Mouse (Mus musculus) embryonic stem cell, embryonic (primary cell): ENCODE measurements at regions not wholly inside any gene's neighbourhood (a gene's known extent, or its start where the extent isn't known, plus 50 kb on each side); places are given as distances from the start of the nearest gene placed in this dataset.

Source experiments
- CTCF ChIA-PET, 4 experiments: fragments of 300-600 bp in 2 of 4; fragments of 350-600 bp in 2 of 4; sonication (Branson Sonifier 250); formaldehyde crosslinking; loops; one replicate each; lab custom pipeline; 2022; ENCODE audit warnings: inconsistent platforms in 2 of 4; lab: Charles Lee
- POLR2A ChIA-PET, 4 experiments: fragments of 300-600 bp in 2 of 4; fragments of 350-600 bp in 2 of 4; sonication (Branson Sonifier 250); formaldehyde crosslinking; loops; one replicate each; lab custom pipeline; 2022; ENCODE audit warnings: antibody characterized with exemption in 4 of 4, inconsistent platforms in 1 of 4; lab: Charles Lee

DNA sequence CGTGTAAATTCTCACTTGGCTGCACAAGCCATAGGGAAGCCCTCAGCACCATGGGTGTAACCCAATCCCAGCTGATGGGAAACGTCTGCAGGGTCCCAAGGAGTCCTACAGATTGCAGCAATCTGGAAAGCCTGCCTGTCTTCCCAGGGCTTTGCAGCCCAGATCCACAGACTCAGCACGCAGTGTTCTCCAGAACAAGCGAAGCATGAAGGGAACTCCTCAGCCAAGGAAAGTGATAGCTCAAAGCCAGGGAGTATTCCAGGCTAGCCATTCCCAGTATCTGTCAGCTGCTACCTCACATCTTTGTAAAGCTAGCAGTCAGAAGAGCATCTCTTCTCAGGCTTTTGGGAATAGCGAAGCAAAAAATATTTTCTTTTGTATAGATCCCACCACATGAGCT lies 368.5 kb downstream of the Tns1 start:
- ChIA-PET POLR2A (interaction anchor here in 1 of 4 experiments (0.6 kb wide), 1 partner anchor 509 kb away, joined by 3 read pairs; no protein-coding TSS in a partner anchor), CTCF (interaction anchor here in 1 of 4 experiments (1.2 kb wide), 1 partner anchor 107 kb away, joined by 3 read pairs; no protein-coding TSS in a partner anchor)

DNA sequence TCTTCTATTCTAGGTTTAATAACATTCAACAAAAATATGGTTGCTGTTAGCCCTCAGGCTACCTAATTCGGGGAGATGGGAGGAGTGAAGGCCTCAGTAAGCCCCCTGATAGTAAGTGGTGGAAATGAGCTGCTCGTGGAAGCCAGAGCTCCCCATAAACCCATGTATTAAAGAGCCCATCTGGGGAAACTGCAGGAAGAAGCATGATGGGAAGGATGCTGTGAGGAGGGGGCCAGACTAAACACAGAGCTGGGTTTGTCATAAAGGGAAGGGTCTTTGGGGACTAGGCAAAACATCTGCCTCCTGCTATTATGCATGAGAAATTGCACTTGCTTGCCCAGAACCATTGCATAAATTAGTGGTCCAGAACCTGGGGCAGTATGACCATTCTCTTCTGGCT lies 369.3 kb downstream of the Tns1 start:
- POLR2A ChIA-PET = no interaction called here

DNA sequence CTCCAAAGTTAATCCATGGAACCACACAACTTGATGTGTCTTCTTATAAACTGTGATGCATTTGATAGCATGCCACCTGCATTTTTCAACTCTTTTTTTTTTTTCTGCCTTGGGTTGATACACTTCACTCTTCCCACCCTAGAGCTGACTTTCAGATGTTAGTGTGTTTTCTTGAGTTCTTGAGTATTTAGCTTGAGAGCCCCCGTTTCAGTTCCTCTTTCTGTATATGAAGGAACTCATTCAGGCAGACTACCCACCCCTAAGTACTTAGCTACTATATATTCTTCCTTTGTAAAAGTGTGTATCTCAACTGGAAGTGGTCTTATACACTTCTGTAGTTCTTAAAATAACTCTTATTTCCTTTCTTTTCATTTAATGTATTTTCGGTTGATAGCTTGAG lies 371.1 kb downstream of the Tns1 start:
- CTCF ChIA-PET = interaction anchor here in 1 of 4 experiments (0.7 kb wide), 1 partner anchor 1145 kb away, joined by 5 read pairs; no protein-coding TSS in a partner anchor

More for the DNA sequence above, 369.3 kb downstream of the Tns1 start:
- CTCF ChIA-PET = no interaction called here

DNA sequence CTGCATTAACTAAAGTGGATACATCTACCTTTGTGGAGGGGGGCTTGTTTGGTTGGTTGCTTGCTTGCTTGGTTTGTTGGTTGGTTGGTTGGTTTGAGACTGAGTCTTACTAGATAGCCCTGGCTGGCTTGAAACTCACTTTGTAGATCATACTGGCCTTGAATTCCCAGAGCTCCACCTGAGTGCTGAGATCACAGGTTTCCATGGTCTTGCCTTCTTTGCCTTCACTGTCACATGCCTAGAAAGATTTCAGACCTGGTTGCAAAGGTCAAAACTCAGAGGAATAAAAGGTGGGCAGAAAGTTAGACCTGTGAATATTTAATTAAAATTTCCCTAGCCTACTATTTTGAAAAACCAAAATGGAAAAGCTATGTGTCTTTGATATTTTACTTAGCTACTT lies 375.5 kb downstream of the Tns1 start:
- CTCF ChIA-PET = no interaction called here
- POLR2A ChIA-PET = no interaction called here

More for the DNA sequence above, 371.1 kb downstream of the Tns1 start:
- POLR2A ChIA-PET = interaction anchor here in 1 of 4 experiments (0.7 kb wide), 1 partner anchor 14 kb away, joined by 4 read pairs; no protein-coding TSS in a partner anchor

DNA sequence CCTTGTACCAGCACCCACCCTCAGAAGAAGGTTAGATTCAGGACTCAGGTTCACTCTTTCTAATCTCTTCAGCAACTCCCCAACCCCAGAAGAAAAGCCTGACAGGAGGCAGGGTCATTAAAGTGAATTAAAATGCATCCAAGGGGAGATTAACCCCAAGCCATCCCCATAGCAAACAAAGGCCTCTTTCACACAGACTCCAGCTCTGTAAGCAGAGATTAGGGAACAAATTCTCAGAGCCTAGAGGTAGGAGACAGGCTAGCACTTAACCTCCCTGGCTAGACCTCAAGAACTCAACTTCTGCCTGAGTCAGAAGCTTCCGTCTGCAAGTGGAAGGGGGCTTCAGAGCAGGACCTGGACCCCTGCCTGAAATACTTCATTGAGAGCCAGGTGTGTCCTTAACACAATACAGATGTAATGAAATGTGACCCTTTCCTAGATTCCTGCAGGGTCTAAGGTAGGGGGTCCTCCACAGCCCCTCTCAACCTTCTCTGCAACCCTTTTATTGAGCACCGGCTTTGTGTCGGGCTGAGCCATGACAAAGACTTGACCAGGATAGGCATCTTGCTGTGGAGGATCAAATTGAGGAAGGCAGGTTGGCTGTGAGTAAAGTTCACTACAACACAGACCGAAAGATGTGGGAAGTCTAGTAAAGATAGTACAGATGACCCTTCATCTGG lies 379.6 kb downstream of the Tns1 start:
- CTCF ChIA-PET = no interaction called here
- POLR2A ChIA-PET = no interaction called here

DNA sequence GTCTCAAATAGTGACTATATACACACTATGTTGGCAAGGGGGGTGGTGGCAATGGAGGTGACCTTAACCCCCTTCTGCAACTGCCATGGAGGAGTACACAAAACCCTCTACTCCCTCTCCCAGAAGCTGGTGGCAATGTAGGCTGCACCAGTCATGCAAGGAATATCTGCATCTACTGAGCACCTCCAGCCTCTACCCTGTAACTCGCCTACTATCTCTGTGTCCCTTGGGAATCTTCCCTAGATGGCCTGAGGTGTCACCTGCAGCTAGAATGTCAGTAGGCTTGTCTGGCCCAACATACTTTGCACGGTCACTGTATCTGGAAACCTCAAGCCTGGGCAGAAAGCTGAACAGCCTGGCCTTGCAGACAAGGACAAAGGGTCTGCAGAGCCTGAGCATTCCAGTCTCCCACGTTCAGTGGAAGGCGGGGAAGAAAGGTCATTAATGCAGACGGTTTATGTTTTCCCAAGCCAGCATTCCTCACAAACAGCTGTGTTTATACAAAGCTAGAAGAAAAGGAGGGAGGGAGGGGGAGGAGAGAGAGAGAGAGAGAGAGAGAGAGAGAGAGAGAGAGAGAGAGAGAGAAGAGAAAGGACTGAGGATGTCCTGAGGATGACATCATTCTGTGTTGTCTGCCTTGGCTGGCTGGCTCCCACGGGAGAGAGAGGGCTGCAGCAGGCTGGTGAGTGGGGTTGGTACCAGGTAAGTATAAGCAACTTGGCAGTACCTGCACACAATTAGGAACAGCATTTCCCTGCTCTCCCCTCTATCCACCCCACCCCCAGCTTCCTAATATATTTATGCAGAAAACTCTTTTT lies 380.3 kb downstream of the Tns1 start:
- POLR2A ChIA-PET = no interaction called here

DNA sequence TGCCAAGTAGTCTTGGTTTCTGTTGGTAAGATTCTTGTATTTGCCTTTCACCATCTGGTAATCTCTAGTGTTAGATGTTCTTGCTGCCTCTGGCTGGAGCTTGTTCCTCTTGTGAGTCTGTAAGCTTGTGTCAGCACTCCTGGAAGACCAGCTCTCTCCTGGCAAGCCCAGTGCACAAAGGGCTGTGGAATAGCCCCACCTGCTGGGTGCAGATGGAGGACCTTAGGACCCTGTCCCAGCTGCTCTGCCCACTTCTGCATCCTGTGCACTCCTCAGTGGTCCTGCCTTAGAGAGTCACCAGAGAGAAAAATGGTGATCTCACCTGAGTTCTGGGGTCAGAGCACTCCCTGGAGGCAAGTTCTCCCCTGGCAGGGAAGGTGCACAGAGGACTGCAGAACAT lies 387.2 kb downstream of the Tns1 start:
- POLR2A ChIA-PET = interaction anchor here in 1 of 4 experiments (0.6 kb wide), 1 partner anchor 14 kb away, joined by 4 read pairs; no protein-coding TSS in a partner anchor

More for the DNA sequence above, 380.3 kb downstream of the Tns1 start:
- CTCF ChIA-PET = interaction anchor here in 1 of 4 experiments (0.6 kb wide), 1 partner anchor 990 kb away, joined by 4 read pairs; no protein-coding TSS in a partner anchor

DNA sequence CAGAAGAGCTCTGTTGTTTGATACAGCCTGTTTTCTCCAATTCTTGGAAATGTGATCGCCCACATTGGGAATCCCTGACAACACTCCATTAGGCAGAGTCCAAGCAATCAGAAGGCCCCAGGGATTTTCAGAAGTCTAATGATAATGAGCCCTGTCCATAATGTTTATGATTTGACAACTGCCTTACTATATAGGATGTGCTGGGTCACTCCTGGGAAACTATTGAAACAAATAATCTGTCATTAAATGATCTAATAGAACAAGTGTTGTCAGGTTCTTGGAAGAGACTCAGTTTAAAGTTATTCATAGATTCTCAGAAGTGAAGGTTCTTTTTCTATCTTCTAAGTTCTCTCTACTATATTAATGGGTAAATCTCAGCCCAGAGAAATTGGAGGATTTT lies 395.9 kb downstream of the Tns1 start:
- CTCF ChIA-PET = no interaction called here
- POLR2A ChIA-PET = no interaction called here

More for the DNA sequence above, 387.2 kb downstream of the Tns1 start:
- CTCF ChIA-PET = interaction anchor here (0.5 to 2.0 kb wide), 17 partner anchors 63 to 882 kb away, joined by 3 to 11 read pairs (median 4); no protein-coding TSS in a partner anchor

DNA sequence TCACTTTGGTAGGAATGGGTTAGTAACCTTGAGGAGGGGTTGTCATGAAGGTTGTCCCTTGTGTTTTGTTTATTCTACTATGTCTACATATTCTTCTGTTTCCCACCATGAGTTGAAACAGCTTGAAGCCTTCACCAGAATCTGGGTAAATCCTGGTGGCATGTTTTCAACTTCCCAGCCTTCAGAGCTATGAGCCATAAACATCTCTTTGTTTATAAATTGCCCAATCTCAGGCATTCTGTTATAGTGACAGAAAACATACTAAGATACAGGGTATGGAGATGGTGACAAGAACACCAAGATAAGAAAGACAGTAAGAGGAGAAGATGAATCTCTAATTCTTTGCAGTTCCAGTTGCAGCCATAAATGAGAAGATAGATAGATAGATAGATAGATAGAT lies 396.5 kb downstream of the Tns1 start:
- CTCF ChIA-PET = no interaction called here
- POLR2A ChIA-PET = interaction anchor here in 1 of 4 experiments (0.6 kb wide), 1 partner anchor 197 kb away, joined by 4 read pairs; no protein-coding TSS in a partner anchor

DNA sequence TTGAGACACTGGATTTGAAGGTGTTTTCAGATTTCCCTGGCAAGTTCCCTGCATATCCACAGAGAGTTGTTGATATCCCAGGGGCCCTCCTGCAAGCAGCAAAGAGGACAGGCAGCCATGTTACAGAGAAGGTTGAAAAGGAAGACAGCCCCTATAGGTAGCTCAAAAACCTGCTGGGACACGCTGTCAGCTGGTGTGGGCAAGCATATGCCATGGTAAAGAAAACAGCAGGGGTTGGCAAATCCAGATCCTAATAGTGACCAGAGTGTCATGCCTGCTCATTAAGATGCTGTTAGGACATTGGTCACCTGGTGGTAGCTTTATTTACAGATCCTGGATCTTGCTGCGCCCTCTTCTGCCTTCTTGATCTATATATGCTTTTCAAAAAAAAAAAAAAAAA lies 397.6 kb downstream of the Tns1 start:
- CTCF ChIA-PET = no interaction called here
- POLR2A ChIA-PET = no interaction called here

DNA sequence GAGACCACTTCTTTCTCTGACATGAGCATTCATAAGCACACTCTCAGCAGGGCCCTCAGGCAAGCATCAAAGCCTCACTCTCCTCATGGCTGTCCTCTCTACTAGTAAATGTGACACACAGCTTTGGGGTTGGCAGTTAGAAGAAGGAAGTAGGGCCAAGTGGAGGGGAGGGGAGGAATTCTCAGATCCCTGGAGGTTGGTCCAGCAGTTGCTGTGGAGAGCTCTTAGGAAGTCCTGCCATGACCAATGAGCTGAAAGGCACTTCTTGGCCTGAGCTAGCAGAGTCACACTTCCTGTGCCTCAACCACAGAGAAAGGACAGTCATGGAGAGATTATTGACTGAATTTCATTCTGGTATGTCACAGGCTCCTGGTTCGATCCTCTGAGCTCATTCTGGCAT lies 398.8 kb downstream of the Tns1 start:
- CTCF ChIA-PET = no interaction called here

DNA sequence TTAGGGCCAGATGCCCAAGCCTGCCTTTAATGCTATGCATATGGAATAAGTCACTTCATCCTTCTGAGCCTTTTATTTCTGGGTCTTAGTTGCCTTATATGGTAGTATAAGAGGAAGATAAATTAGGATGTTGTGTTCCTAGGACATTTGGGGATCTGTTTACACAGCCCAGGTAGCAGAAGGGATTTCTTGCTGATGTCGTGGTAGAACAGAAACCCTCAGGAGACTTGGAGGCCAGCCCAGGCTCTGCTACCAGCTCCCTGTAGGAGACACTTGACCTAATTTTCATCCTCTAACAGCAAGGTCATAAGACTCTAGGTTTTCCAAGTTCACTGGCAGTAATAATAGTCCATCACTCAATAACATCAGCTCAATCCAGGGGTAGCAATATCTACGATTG lies 399.7 kb downstream of the Tns1 start:
- ChIA-PET POLR2A (interaction anchor here in 3 of 4 experiments (0.6 to 1.2 kb wide), 3 partner anchors 20 to 92 kb away, joined by 3 to 7 read pairs (median 3); no protein-coding TSS in a partner anchor), CTCF (no interaction called here)

More for the DNA sequence above, 398.8 kb downstream of the Tns1 start:
- POLR2A ChIA-PET = interaction anchor here in 2 of 4 experiments (0.6 to 1.2 kb wide), 2 partner anchors 40 to 116 kb away, joined by 3 read pairs; no protein-coding TSS in a partner anchor

DNA sequence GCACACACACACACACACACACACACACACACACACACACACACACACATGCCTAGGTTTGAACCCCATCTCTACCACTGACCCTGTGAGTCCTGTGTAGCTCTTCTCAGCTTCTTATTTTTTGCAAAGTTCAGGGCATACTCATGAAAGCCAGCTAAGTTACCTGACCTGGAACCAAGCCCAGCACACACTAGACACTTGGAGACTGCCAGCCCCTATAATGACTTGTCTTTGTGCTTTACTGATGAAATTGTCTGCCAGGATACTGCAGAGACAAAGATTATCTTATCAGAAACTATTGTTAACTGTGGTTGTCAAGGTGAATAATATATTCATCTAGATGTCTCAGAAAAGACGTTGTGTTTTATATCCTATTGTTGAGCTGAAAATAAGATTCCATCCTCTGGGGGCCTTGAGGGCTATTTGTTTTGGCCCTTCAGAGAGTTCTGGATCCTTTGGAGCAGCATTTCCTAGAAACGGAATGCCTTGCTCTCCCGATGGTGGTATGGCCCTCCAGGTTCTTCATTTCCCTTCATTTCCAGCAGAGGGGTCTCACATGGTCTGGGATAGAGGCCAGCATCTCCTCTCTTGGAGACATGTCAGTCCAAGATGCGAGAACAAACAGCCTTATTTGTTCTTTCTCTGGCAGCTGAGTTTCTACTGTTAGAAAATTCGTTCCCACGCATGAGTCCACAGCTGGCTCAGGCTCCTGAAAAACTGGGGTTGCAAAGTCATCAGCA lies 402.6 kb downstream of the Tns1 start:
- ChIA-PET CTCF (no interaction called here), POLR2A (no interaction called here)

DNA sequence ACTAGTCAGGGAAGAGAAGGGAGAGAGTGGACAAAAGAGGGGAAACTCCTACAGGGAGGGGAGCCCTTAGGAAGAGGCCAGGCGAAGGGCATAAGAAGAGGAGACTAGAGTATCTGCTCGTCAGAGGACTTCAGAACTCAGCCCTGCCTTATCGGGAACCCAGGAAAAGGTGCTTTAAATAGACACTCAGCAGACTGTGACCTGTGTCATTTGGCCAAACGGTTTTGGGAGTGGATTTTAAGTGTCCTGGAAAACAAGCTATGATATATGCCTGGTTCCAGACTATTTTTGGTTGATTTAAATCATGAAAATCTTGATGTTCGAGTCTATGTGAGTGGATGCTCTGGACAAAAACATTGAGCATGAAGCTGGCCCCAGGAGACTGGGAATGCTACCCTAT lies 405.8 kb downstream of the Tns1 start:
- ChIA-PET CTCF (interaction anchor here in 1 of 4 experiments (0.7 kb wide), 1 partner anchor 1340 kb away, joined by 5 read pairs; no protein-coding TSS in a partner anchor), POLR2A (no interaction called here)

DNA sequence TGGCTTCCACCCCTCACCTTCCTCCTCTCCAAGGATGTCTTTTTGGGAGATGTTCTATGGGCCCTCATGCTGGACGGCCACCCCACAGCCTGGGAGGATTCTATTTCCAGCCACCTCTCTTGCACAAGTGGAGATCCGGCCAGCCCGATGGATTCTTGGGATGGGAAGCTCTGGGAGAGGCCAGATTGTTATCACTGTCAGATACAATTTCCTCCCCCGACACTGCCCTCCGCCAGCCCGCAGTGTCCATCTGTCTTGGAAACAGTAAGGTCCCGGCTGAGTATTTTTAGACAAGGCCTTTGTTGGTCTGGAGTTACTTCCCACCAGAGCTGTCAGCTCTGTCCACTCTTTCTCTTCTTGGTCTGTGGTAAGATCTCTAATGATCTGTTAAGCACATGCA lies 406.8 kb downstream of the Tns1 start:
- ChIA-PET CTCF (no interaction called here), POLR2A (no interaction called here)

DNA sequence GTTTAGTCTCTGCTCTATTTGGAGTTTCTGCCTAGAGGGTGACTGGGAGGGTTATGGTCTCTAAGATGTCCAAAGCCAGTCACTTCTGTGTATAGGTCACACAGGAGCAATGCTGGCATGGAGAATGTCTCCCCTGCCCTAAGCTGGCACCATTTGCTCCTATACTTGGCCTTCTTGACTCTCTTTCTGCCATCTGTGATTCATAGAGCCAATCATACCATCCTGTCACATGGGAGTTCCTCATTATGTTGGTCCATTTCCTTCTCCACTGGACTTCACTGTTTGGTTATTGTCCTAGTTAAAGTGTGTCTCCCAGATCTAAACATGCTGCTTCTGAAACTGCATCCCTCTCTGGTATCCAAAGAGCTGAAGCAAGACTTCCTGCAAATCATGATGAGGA lies 407.3 kb downstream of the Tns1 start:
- CTCF ChIA-PET = no interaction called here
- POLR2A ChIA-PET = no interaction called here

DNA sequence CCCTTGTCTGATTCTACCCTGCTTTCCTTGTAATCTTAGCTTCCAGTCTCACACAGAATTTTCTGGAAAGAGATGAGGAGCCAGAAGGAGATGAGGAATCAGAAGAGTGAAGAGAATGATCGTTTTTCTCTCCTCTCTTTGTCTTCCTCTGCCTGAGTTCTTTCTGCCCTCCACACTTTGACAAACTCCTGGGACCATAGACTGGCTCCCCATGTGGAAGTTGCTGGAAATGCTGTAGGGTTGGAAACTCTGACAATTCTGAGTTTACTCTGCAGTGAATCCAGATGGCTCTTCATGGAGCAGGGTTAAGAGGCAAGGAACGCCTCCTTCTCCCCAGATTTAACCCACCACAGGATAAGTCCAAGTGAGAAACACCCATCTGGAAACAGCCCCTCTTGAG lies 408.7 kb downstream of the Tns1 start:
- CTCF ChIA-PET = no interaction called here
- POLR2A ChIA-PET = no interaction called here

DNA sequence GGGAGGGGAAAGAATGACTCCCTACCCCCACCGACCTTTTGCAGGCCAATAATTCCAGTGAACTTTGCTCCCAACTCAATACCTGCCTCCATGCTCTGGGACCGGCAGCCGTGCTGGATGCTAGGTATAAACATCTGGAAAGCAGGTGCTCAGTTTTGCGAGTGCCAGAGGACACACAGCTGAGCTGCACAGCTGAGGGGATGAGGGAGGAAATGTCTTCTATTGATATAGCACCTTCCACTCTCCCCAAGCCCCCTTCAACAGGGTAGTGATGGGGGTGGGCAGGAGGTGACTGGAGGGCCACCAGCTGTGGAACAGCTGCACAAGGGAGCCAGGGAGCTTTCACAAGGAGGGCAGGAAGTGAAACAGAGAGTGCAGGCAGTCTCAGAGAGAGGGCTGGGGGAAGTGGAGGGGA lies 421.8 kb downstream of the Tns1 start:
- CTCF ChIA-PET = no interaction called here
- POLR2A ChIA-PET = interaction anchor here in 2 of 4 experiments (0.7 to 0.8 kb wide), 2 partner anchors 29 to 38 kb away, joined by 3 to 6 read pairs; no protein-coding TSS in a partner anchor

DNA sequence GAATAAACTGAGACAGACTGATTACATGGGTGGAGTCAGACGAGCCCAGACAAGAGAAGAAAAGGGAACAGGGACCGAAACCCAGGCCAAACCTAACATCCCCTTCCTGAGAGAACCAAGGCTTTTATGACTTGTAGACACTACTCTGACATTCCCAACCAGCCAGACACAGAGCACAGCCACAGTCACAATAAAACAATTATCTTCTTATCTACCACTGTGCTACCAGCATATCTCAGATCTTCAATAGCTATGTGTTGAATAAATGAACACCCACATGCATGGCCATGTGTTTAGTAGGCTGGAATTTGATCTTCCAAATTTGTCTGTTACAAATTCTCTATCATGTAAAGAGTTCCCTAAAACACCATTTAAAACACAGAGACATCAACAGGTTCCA lies 430.7 kb downstream of the Tns1 start:
- ChIA-PET POLR2A (no interaction called here), CTCF (no interaction called here)
